Comparison of ENCODE assay signal across 26 mouse cellular contexts in the genomic region with DNA sequence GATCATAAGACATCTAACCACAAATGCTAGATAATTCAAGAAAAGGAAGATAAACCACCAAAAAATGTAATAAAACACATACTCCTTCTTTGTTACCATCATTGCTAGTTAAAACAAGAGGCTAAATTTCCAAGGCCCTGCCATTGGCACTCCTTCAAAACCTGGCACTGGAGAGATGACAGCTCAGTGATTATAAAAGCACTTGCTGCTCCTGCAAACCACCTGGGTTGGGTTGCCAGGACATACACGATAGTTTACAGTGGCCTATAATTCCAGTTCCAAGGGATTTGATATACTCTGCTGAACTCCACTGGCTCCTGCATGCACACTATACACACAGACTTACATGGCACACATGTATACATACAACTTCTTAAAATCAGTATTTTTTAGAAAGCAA. TPM values are rescaled to one million over a fixed set of nuclear protein-coding genes. Genes with fewer than 3 reads are reported as not detected.
A peak's percentile ranks its signal among the peaks of the same experiment; 100 is the strongest.
DNase-seq lines count a peak whose midpoint lies in the region; ATAC-seq and TF ChIP-seq lines count a peak whose summit lies in the region.
"Had no signal": no experiment of that assay in that cellular context is flagged by ENCODE, and none has a peak within 500 bp of the region (broad histone marks: within the 10 kb centered on the region; RNA-seq: fewer than 3 reads in every experiment).

No protein-coding gene starts in this region.

- H3K4me3 ChIP-seq in cerebellum, adult 2 months (replicated peaks; ENCODE audit: insufficient read depth, low read depth, low read length): no peak overlapping the region
- no peak overlapping the region for H3K4me3 ChIP-seq in forebrain, embryonic 11.5 days (ENCODE audit: low read depth, low read length)
- H3K4me3 ChIP-seq in stomach, postnatal 0 days (ENCODE audit: low read depth, low read length): no peak overlapping the region
- no peak overlapping the region for H3K4me3 ChIP-seq in left cerebral cortex, adult 2 months
- H3K4me3 ChIP-seq: forebrain, embryonic 15.5 days; heart, embryonic 12.5 days; hindbrain, embryonic 15.5 days; kidney, embryonic 15.5 days; liver, embryonic 12.5 days; midbrain, embryonic 12.5 days; myocyte; neural tube, embryonic 12.5 days had no signal

- no peak for TF ChIP-seq CTCF in cerebellum, adult 2 months (IDR thresholded peaks at IDR 0.05; ENCODE audit: borderline replicate concordance, insufficient read depth, low read depth, low read length)
- no peak for TF ChIP-seq CTCF in stomach, postnatal 0 days (IDR thresholded peaks at IDR 0.05; ENCODE audit: low read depth)
- no peak for TF ChIP-seq CTCF in left cerebral cortex, adult 2 months (IDR thresholded peaks at IDR 0.05)

- no peak overlapping the region for H3K27ac ChIP-seq in cerebellum, adult 2 months (ENCODE audit: insufficient read depth, low read length)
- no peak overlapping the region for H3K27ac ChIP-seq in forebrain, embryonic 11.5 days (ENCODE audit: low read depth, low read length)
- no peak overlapping the region for H3K27ac ChIP-seq in stomach, postnatal 0 days (replicated peaks)
- no peak overlapping the region for H3K27ac ChIP-seq in left cerebral cortex, adult 2 months
- H3K27ac ChIP-seq: forebrain, embryonic 15.5 days; hindbrain, embryonic 15.5 days; kidney, embryonic 15.5 days; liver, embryonic 12.5 days; midbrain, embryonic 12.5 days; neural tube, embryonic 12.5 days had no signal

- H3K27me3 ChIP-seq in cerebellum, adult 2 months (ENCODE audit: control insufficient read depth, insufficient read depth, low read length): no peaks in the 10 kb centered on the region
- H3K27me3 ChIP-seq in forebrain, embryonic 11.5 days (ENCODE audit: control insufficient read depth, insufficient read depth, low read length): peaks cover 10% of the 10 kb centered on the region
- H3K27me3 ChIP-seq in stomach, postnatal 0 days (ENCODE audit: control insufficient read depth, insufficient read depth, low read length): no peaks in the 10 kb centered on the region
- H3K27me3 ChIP-seq: forebrain, embryonic 15.5 days; heart, embryonic 12.5 days; hindbrain, embryonic 15.5 days; liver, embryonic 12.5 days; neural tube, embryonic 12.5 days had no signal

- DNase-seq in adrenal gland, postnatal 10 days: peak; percentile 17
- no peak for DNase-seq in adrenal gland, adult 8-10 months
- peak; percentile 26 to 27 for DNase-seq in adrenal gland, postnatal 36 days
- peak; percentile 57 to 81 for DNase-seq in cerebellum, adult 2 months
- DNase-seq in cerebellum, postnatal 14 days: peak; percentile 53 to 55
- no peak for DNase-seq in forebrain, embryonic 11.5 days (ENCODE audit: low spot score)
- DNase-seq in stomach, postnatal 0 days (ENCODE audit: low spot score): no peak
- DNase-seq in left cerebral cortex, adult 2 months (ENCODE audit: extremely low spot score in 1 of 2, low spot score in 2 of 2): no peak
- DNase-seq: gastrocnemius, postnatal 25 days; kidney, adult 11 months; kidney, postnatal 25 days; left cerebral cortex, postnatal 4 days; liver, postnatal 0 days; lung, postnatal 36 days; right cerebral cortex, postnatal 4 days; thymus, adult 2 months; thymus, postnatal 4 days had no signal

- 16% methylated on average over 1 of the region's 1 CpGs for WGBS in cerebellum, adult 2 months
- WGBS in forebrain, embryonic 11.5 days: 83% methylated on average over 1 of the region's 1 CpGs
- WGBS in stomach, postnatal 0 days: 74% methylated on average over 1 of the region's 1 CpGs

- H3K4me1 ChIP-seq in cerebellum, adult 2 months (ENCODE audit: control insufficient read depth, insufficient read depth, low read length): peaks cover 10% of the 10 kb centered on the region
- H3K4me1 ChIP-seq in forebrain, embryonic 11.5 days (replicated peaks; ENCODE audit: control insufficient read depth, insufficient read depth, low read length): no peaks in the 10 kb centered on the region
- no peaks in the 10 kb centered on the region for H3K4me1 ChIP-seq in stomach, postnatal 0 days (replicated peaks; ENCODE audit: control insufficient read depth, insufficient read depth)
- H3K4me1 ChIP-seq: forebrain, embryonic 15.5 days; heart, embryonic 12.5 days; hindbrain, embryonic 15.5 days; kidney, embryonic 15.5 days; liver, embryonic 12.5 days; midbrain, embryonic 12.5 days; neural tube, embryonic 12.5 days had no signal

- ATAC-seq in forebrain, embryonic 11.5 days (replicated peaks; ENCODE audit: low FRiP score): no peak
- ATAC-seq in stomach, postnatal 0 days (ENCODE audit: low FRiP score, low TSS enrichment): no peak
- ATAC-seq: forebrain, embryonic 15.5 days; inflammation-experienced regulatory T-cells, adult 6 months; liver, embryonic 12.5 days; liver, postnatal 0 days had no signal

- no peak overlapping the region for H3K4me2 ChIP-seq in forebrain, embryonic 11.5 days (ENCODE audit: low read depth, low read length, severe bottlenecking)
- H3K4me2 ChIP-seq in stomach, postnatal 0 days (replicated peaks; ENCODE audit: low read depth): no peak overlapping the region
- H3K4me2 ChIP-seq: forebrain, embryonic 15.5 days; heart, embryonic 12.5 days; hindbrain, embryonic 15.5 days; kidney, embryonic 15.5 days; liver, embryonic 12.5 days; midbrain, embryonic 12.5 days; neural tube, embryonic 12.5 days had no signal

- H3K9ac ChIP-seq in forebrain, embryonic 11.5 days (ENCODE audit: low read length): no peak overlapping the region
- no peak overlapping the region for H3K9ac ChIP-seq in stomach, postnatal 0 days (ENCODE audit: low read length)
- H3K9ac ChIP-seq: forebrain, embryonic 15.5 days; heart, embryonic 12.5 days; hindbrain, embryonic 15.5 days; kidney, embryonic 15.5 days; liver, embryonic 12.5 days; liver, postnatal 0 days; midbrain, embryonic 12.5 days; neural tube, embryonic 12.5 days had no signal

- TF ChIP-seq EP300 in stomach, postnatal 0 days (optimal IDR thresholded peaks at IDR 0.05): no peak

- TF ChIP-seq POLR2A in cerebellum, adult 2 months (IDR thresholded peaks at IDR 0.05; ENCODE audit: borderline replicate concordance, insufficient read depth, low read length): no peak

- no peaks in the 10 kb centered on the region for H3K9me3 ChIP-seq in forebrain, embryonic 11.5 days (ENCODE audit: control insufficient read depth, low read length)
- no peaks in the 10 kb centered on the region for H3K9me3 ChIP-seq in stomach, postnatal 0 days (ENCODE audit: control insufficient read depth, low read length)
- H3K9me3 ChIP-seq: forebrain, embryonic 15.5 days; heart, embryonic 12.5 days; hindbrain, embryonic 15.5 days; kidney, embryonic 15.5 days; liver, embryonic 12.5 days; midbrain, embryonic 12.5 days; neural tube, embryonic 12.5 days had no signal

- intact Hi-C loops in left cerebral cortex, adult 2 months (cut with DNase I): no loop called here

- H3K36me3 ChIP-seq in forebrain, embryonic 11.5 days (ENCODE audit: control insufficient read depth, insufficient read depth, low read length): no peaks in the 10 kb centered on the region
- H3K36me3 ChIP-seq in stomach, postnatal 0 days (ENCODE audit: control insufficient read depth, insufficient read depth, low read length): no peaks in the 10 kb centered on the region
- H3K36me3 ChIP-seq: forebrain, embryonic 15.5 days; heart, embryonic 12.5 days; hindbrain, embryonic 15.5 days; kidney, embryonic 15.5 days; liver, embryonic 12.5 days; midbrain, embryonic 12.5 days; neural tube, embryonic 12.5 days had no signal

RNA-seq across cellular contexts. Expression of a gene that starts 16.6 kb away (rescaled TPM):
- 10 to 100 TPM; 10.0 to 10.9 TPM for total RNA-seq in adrenal gland, postnatal 10 days (2021)
- 10 to 100 TPM; 18.9 to 23.7 (median 21.3) TPM for total RNA-seq in adrenal gland, adult 8-10 months (2022)
- 10 to 100 TPM; 17.5 to 24.1 TPM for total RNA-seq in adrenal gland, postnatal 36 days (2021)
- polyA plus RNA-seq in cerebellum, adult 2 months (2012; rRNA removed): 13.5 and 15.7 TPM in 2 replicates
- polyA plus RNA-seq in forebrain, embryonic 11.5 days (2014; fragmentation: Nextera tagmentation; extraction: Ambion mirVana): 4.3 and 4.7 TPM in 2 replicates
- 0.98 and 1.2 TPM in 2 replicates for polyA plus RNA-seq in stomach, postnatal 0 days (2015; fragmentation: Nextera tagmentation; extraction: Ambion mirVana)
- 100 to 1,000 TPM; 148 to 159 TPM for total RNA-seq in left cerebral cortex, adult 2 months (2021)

Comparison
In these comparisons a context has a peak if more than half of its experiments do, and no peak if none do; other contexts are left out.
1. DNase-seq: peak in adrenal gland, postnatal 10 days (single experiment), adrenal gland, postnatal 36 days (2 of 2), cerebellum, adult 2 months (2 of 2) and cerebellum, postnatal 14 days (2 of 2); none in adrenal gland, adult 8-10 months (single experiment), forebrain, embryonic 11.5 days (single experiment), stomach, postnatal 0 days (single experiment) and left cerebral cortex, adult 2 months (0 of 2).
2. RNA of a gene that starts 16.6 kb away (total RNA-seq): 148 to 159 TPM in left cerebral cortex, adult 2 months; 17.5 to 24.1 TPM in adrenal gland, postnatal 36 days, 18.9 to 23.7 TPM in adrenal gland, adult 8-10 months and 10.0 to 10.9 TPM in adrenal gland, postnatal 10 days; every median in the first group is over 4 times any median in the second.